Mouse (Mus musculus) neural tube, embryonic 14.5 days (tissue): ENCODE measurements around the gene Aspscr1. TPM values are rescaled to one million over a fixed set of nuclear protein-coding genes. Genes with fewer than 3 reads are reported as not detected.
"Not testable (repeated sequence)": the region's sequence is repeated elsewhere in the genome, so short reads cannot be mapped to it uniquely, and the experiment has no call there.

Experiments used
- ATAC-seq: fragments of 200-750 bp; cut with Nextera tagmentation; 2 replicates; pipeline ENCODE4 v1.8.0; 2017; ENCODE audit warnings: low read depth, mild to moderate bottlenecking, moderate TSS enrichment, moderate library complexity
- H3K27ac ChIP-seq: fragments of 300-500 bp; sonication (generic); 2 replicates; pipeline ENCODE4 v1.5.1; 2014; ENCODE audit warnings: low read depth, mild to moderate bottlenecking, control low read depth, low read length, moderate library complexity, mixed read lengths
- H3K27me3 ChIP-seq: fragments of 300-500 bp; sonication (generic); 2 replicates; pipeline ENCODE4 v1.6.1; 2014; ENCODE audit warnings: low read length; ENCODE audit not compliant: control insufficient read depth, insufficient read depth
- H3K36me3 ChIP-seq: fragments of 300-500 bp; sonication (generic); 2 replicates; pipeline ENCODE4 v1.6.1; 2014; ENCODE audit warnings: low read length, mixed read lengths; ENCODE audit not compliant: control insufficient read depth, insufficient read depth
- H3K4me1 ChIP-seq: fragments of 300-500 bp; sonication (generic); 2 replicates; pipeline ENCODE4 v1.6.1; 2014; ENCODE audit warnings: low read length; ENCODE audit not compliant: control insufficient read depth, insufficient read depth
- H3K4me2 ChIP-seq: fragments of 300-500 bp; sonication (generic); 2 replicates; pipeline ENCODE4 v1.6.1; 2014; ENCODE audit warnings: mild to moderate bottlenecking, low read depth, low read length, control low read depth
- H3K4me3 ChIP-seq: fragments of 300-500 bp; sonication (generic); 2 replicates; pipeline ENCODE4 v1.5.1; 2014; ENCODE audit warnings: low read depth, low read length, control low read depth, mixed read lengths
- H3K9ac ChIP-seq: fragments of 300-500 bp; sonication (generic); replicated peaks from 2 replicates; pipeline ENCODE4 v1.6.1; 2014; ENCODE audit warnings: low read depth, mild to moderate bottlenecking, control low read depth, low read length, mixed read lengths
- H3K9me3 ChIP-seq: fragments of 300-500 bp; sonication (generic); 2 replicates; pipeline ENCODE4 v1.6.1; 2016; ENCODE audit warnings: low read length; ENCODE audit not compliant: control insufficient read depth
- WGBS: fragments of 180-500 bp; shearing (Covaris S2); extraction: QIAGEN DNeasy Blood & Tissue Kit; methylation state at CpG from one replicate; pipeline ENCODE4 v1.1.7; 2014; 5-methylcytosine and 5-hydroxymethylcytosine counted together
- polyA plus RNA-seq: library from polyadenylated mRNA; unstranded; fragments of >200 nt; fragmentation: Nextera tagmentation; extraction: Ambion mirVana; gene quantifications from 2 replicates; pipeline ENCODE4 v1.2.1, GENCODE M21; 2014

Aspscr1 gene
- polyA plus RNA-seq, 1 experiment from 2014 or later, result 137 TPM

- Histone ChIP-seq H3K9ac (no peak overlapping the region), H3K4me3 (no peak overlapping the region), H3K4me1 (no peaks in the 10 kb centered on the region), H3K4me2 (no peak overlapping the region), H3K9me3 (no peaks in the 10 kb centered on the region), H3K27me3 (no peaks in the 10 kb centered on the region), H3K27ac (no peak overlapping the region), H3K36me3 (no peaks in the 10 kb centered on the region)
- 63% methylated on average over 11 of the region's 11 CpGs for WGBS
- no peak for ATAC-seq
Observed at GRCm38 (mm10) chr11:120728530-120729240, 55.9 kb downstream of the Aspscr1 start.

GRCm38 (mm10) chr11:120729432-120730050 is 56.8 kb downstream of the Aspscr1 start:
- ATAC-seq, result peak; percentile 45; the same call in 1 of the 2 replicates
- H3K36me3 ChIP-seq, H3K9ac ChIP-seq, H3K4me1 ChIP-seq, H3K4me3 ChIP-seq, H3K27me3 ChIP-seq, H3K9me3 ChIP-seq, H3K27ac ChIP-seq: not testable (repeated sequence)
- 0 out of 2 replicates have a peak overlapping the region, but pooled peaks have one; percentile 11 for H3K4me2 ChIP-seq
- 2% methylated on average over 17 of the region's 21 CpGs for WGBS

GRCm38 (mm10) chr11:120730331-120730870 is 57.6 kb downstream of the Aspscr1 start:
- ATAC-seq, result no peak
- WGBS, result 87% methylated on average over 10 of the region's 10 CpGs
- no peak overlapping the region for H3K27ac ChIP-seq
- no peak overlapping the region for H3K4me2 ChIP-seq
- H3K4me3 ChIP-seq, result no peak overlapping the region
- no peaks in the 10 kb centered on the region for H3K9me3 ChIP-seq
- no peak overlapping the region for H3K9ac ChIP-seq
- H3K36me3 ChIP-seq, result no peaks in the 10 kb centered on the region
- no peaks in the 10 kb centered on the region for H3K4me1 ChIP-seq
- H3K27me3 ChIP-seq, result no peaks in the 10 kb centered on the region

GRCm38 (mm10) chr11:120731395-120731794 is 58.6 kb downstream of the Aspscr1 start:
- H3K27me3 ChIP-seq, result no peaks in the 10 kb centered on the region
- H3K9me3 ChIP-seq, result no peaks in the 10 kb centered on the region
- no peak overlapping the region for H3K4me3 ChIP-seq
- no peak overlapping the region for H3K27ac ChIP-seq
- H3K36me3 ChIP-seq, result no peaks in the 10 kb centered on the region
- no peak overlapping the region for H3K9ac ChIP-seq
- no peaks in the 10 kb centered on the region for H3K4me1 ChIP-seq
- no peak overlapping the region for H3K4me2 ChIP-seq
- ATAC-seq, result no peak
- 94% methylated on average over 1 of the region's 1 CpGs for WGBS

GRCm38 (mm10) chr11:120731858-120732680 is 59.3 kb downstream of the Aspscr1 start, which contains the start of gene Cbr2:
Cbr2 (minus strand) TSS chr11:120732114.
- H3K9ac ChIP-seq, result no peak within 1 kb of the TSS
- H3K4me1 ChIP-seq, result no peaks in the 10 kb centered on the region
- 78% methylated on average over 12 of the region's 12 CpGs for WGBS
- H3K9me3 ChIP-seq, result no peaks in the 10 kb centered on the region
- no peak within 1 kb of the TSS for H3K4me3 ChIP-seq
- H3K36me3 ChIP-seq, result no peaks in the 10 kb centered on the region
- H3K27ac ChIP-seq, result no peak within 1 kb of the TSS
- H3K27me3 ChIP-seq, result no peaks in the 10 kb centered on the region
- no peak within 1 kb of the TSS for H3K4me2 ChIP-seq
- no peak for ATAC-seq

- no peaks in the 10 kb centered on the region for H3K9me3 ChIP-seq
- WGBS, result 64% methylated on average over 6 of the region's 6 CpGs
- ATAC-seq, result no peak
- no peaks in the 10 kb centered on the region for H3K27me3 ChIP-seq
- H3K27ac ChIP-seq, result no peak overlapping the region
- no peak overlapping the region for H3K4me2 ChIP-seq
- H3K4me3 ChIP-seq, result no peak overlapping the region
- no peak overlapping the region for H3K9ac ChIP-seq
- H3K36me3 ChIP-seq, result no peaks in the 10 kb centered on the region
- no peaks in the 10 kb centered on the region for H3K4me1 ChIP-seq
Observed at GRCm38 (mm10) chr11:120733521-120733920, 60.7 kb downstream of the Aspscr1 start.

GRCm38 (mm10) chr11:120736424-120736823 is 63.7 kb downstream of the Aspscr1 start:
- H3K4me1 ChIP-seq, result no peaks in the 10 kb centered on the region
- no peak overlapping the region for H3K9ac ChIP-seq
- ATAC-seq, result no peak
- H3K9me3 ChIP-seq, result no peaks in the 10 kb centered on the region
- no peak overlapping the region for H3K4me2 ChIP-seq
- no peaks in the 10 kb centered on the region for H3K36me3 ChIP-seq
- H3K27ac ChIP-seq, result no peak overlapping the region
- no peaks in the 10 kb centered on the region for H3K27me3 ChIP-seq
- 76% methylated on average over 6 of the region's 6 CpGs for WGBS
- no peak overlapping the region for H3K4me3 ChIP-seq

- H3K27me3 ChIP-seq, result no peaks in the 10 kb centered on the region
- no peak overlapping the region for H3K4me3 ChIP-seq
- H3K4me2 ChIP-seq, result no peak overlapping the region
- ATAC-seq, result no peak
- H3K4me1 ChIP-seq, result no peaks in the 10 kb centered on the region
- no peaks in the 10 kb centered on the region for H3K9me3 ChIP-seq
- 95% methylated on average over 5 of the region's 5 CpGs for WGBS
- no peaks in the 10 kb centered on the region for H3K36me3 ChIP-seq
- H3K9ac ChIP-seq, result no peak overlapping the region
- no peak overlapping the region for H3K27ac ChIP-seq
Observed at GRCm38 (mm10) chr11:120740981-120741380, 68.2 kb downstream of the Aspscr1 start.
